Mouse (Mus musculus) gastrocnemius, postnatal 10 days (tissue): ENCODE results near the gene Frmd3. TPM values are rescaled to one million over a fixed set of nuclear protein-coding genes. Genes with fewer than 3 reads are reported as not detected.

Experiments
- total RNA-seq, 2 experiments: library from RNA; stranded (reverse); gene quantifications; 2 replicates each; pipeline ENCODE4 v1.2.3; 2021

Gene Frmd3
- total RNA-seq, 2 experiments from 2014 or later: 2.4 to 2.9 TPM

Other genes starting within 250 kb of the Frmd3 start
- gene Rasef, start 222.4 kb upstream of the Frmd3 start, total RNA-seq: under 1 TPM in 1 of 2 experiments, not detected in 1; 0.07 TPM
- not detected for gene Gm11758, start 137.2 kb upstream of the Frmd3 start, total RNA-seq
- gene Gm11757, start 122.3 kb upstream of the Frmd3 start, total RNA-seq: not detected
- gene Gm13871, start 107.5 kb upstream of the Frmd3 start, total RNA-seq: not detected
- not detected for gene Gm11756, start 92.7 kb upstream of the Frmd3 start, total RNA-seq
- gene 2310002L09Rik, start 62.6 kb upstream of the Frmd3 start, total RNA-seq: 10 to 100 TPM; 22.8 to 25.3 TPM
- gene Kdm4c, start 229.1 kb downstream of the Frmd3 start, total RNA-seq: 10 to 100 TPM; 12.9 to 16.1 TPM